Mouse (Mus musculus): ENCODE measurements around the gene Fli1. TPM values are rescaled to one million over a fixed set of nuclear protein-coding genes. Genes with fewer than 3 reads are reported as not detected.

Fli1 gene
- polyA plus RNA-seq, 1 experiment from 2014 or later: 23.4 TPM

GRCm38 (mm10) chr9:32535201-32535955 lies 7.3 kb downstream of the Fli1 start:
- WGBS: 66% methylated on average over 2 of the region's 2 CpGs
- Histone ChIP-seq H3K4me3 (no peak overlapping the region), H3K27ac (no peak overlapping the region), H3K27me3 (no peaks in the 10 kb centered on the region), H3K4me1 (peaks cover 11% of the 10 kb centered on the region), H3K9ac (no peak overlapping the region), H3K9me3 (no peaks in the 10 kb centered on the region), H3K36me3 (no peaks in the 10 kb centered on the region), H3K4me2 (no peak overlapping the region)
- ATAC-seq (ENCODE audit: insufficient number of reproducible peaks, low FRiP score, low TSS enrichment, low read depth): no peak

GRCm38 (mm10) chr9:32534025-32534615 lies 8.5 kb downstream of the Fli1 start:
- H3K4me3 ChIP-seq: no peak overlapping the region
- no peak overlapping the region for H3K27ac ChIP-seq
- H3K9me3 ChIP-seq: no peaks in the 10 kb centered on the region
- H3K27me3 ChIP-seq: no peaks in the 10 kb centered on the region
- H3K9ac ChIP-seq: no peak overlapping the region
- H3K4me2 ChIP-seq: no peak overlapping the region
- no peaks in the 10 kb centered on the region for H3K36me3 ChIP-seq
- H3K4me1 ChIP-seq: peaks cover under 1% of the 10 kb centered on the region
- WGBS: 76% methylated on average over 11 of the region's 11 CpGs
- ATAC-seq (ENCODE audit: insufficient number of reproducible peaks, low FRiP score, low TSS enrichment, low read depth): no peak

- Histone ChIP-seq H3K27ac (no peak overlapping the region), H3K4me1 (no peaks in the 10 kb centered on the region), H3K4me2 (no peak overlapping the region), H3K9ac (no peak overlapping the region), H3K4me3 (no peak overlapping the region), H3K36me3 (no peaks in the 10 kb centered on the region), H3K27me3 (no peaks in the 10 kb centered on the region), H3K9me3 (no peaks in the 10 kb centered on the region)
- no peak for ATAC-seq (ENCODE audit: insufficient number of reproducible peaks, low FRiP score, low TSS enrichment, low read depth)
- 80% methylated on average over 4 of the region's 4 CpGs for WGBS
Measured at GRCm38 (mm10) chr9:32531588-32531987, 11.1 kb downstream of the Fli1 start.

GRCm38 (mm10) chr9:32530975-32531374 lies 11.7 kb downstream of the Fli1 start:
- Histone ChIP-seq H3K4me2 (no peak overlapping the region), H3K27me3 (no peaks in the 10 kb centered on the region), H3K9me3 (no peaks in the 10 kb centered on the region), H3K36me3 (no peaks in the 10 kb centered on the region), H3K4me1 (no peaks in the 10 kb centered on the region), H3K9ac (no peak overlapping the region), H3K4me3 (no peak overlapping the region), H3K27ac (no peak overlapping the region)
- ATAC-seq (ENCODE audit: insufficient number of reproducible peaks, low FRiP score, low TSS enrichment, low read depth): no peak
- 50% methylated on average over 1 of the region's 1 CpGs for WGBS

GRCm38 (mm10) chr9:32530188-32530587 lies 12.5 kb downstream of the Fli1 start:
- H3K27ac ChIP-seq: no peak overlapping the region
- H3K9me3 ChIP-seq: no peaks in the 10 kb centered on the region
- no peak overlapping the region for H3K9ac ChIP-seq
- WGBS: 65% methylated on average over 5 of the region's 5 CpGs
- no peak overlapping the region for H3K4me3 ChIP-seq
- ATAC-seq (ENCODE audit: insufficient number of reproducible peaks, low FRiP score, low TSS enrichment, low read depth): no peak
- H3K4me2 ChIP-seq: no peak overlapping the region
- no peaks in the 10 kb centered on the region for H3K36me3 ChIP-seq
- no peaks in the 10 kb centered on the region for H3K4me1 ChIP-seq
- no peaks in the 10 kb centered on the region for H3K27me3 ChIP-seq

GRCm38 (mm10) chr9:32529594-32529993 lies 13.1 kb downstream of the Fli1 start:
- 71% methylated on average over 5 of the region's 5 CpGs for WGBS
- Histone ChIP-seq H3K36me3 (no peaks in the 10 kb centered on the region), H3K27ac (no peak overlapping the region), H3K4me3 (no peak overlapping the region), H3K27me3 (no peaks in the 10 kb centered on the region), H3K4me1 (no peaks in the 10 kb centered on the region), H3K9ac (no peak overlapping the region), H3K4me2 (no peak overlapping the region), H3K9me3 (no peaks in the 10 kb centered on the region)
- ATAC-seq (ENCODE audit: insufficient number of reproducible peaks, low FRiP score, low TSS enrichment, low read depth): no peak

GRCm38 (mm10) chr9:32527329-32527728 lies 15.3 kb downstream of the Fli1 start:
- H3K27ac ChIP-seq: no peak overlapping the region
- H3K4me3 ChIP-seq: no peak overlapping the region
- ATAC-seq (ENCODE audit: insufficient number of reproducible peaks, low FRiP score, low TSS enrichment, low read depth): no peak
- no peak overlapping the region for H3K4me2 ChIP-seq
- no peaks in the 10 kb centered on the region for H3K9me3 ChIP-seq
- H3K9ac ChIP-seq: no peak overlapping the region
- no peaks in the 10 kb centered on the region for H3K4me1 ChIP-seq
- H3K36me3 ChIP-seq: no peaks in the 10 kb centered on the region
- H3K27me3 ChIP-seq: no peaks in the 10 kb centered on the region
- WGBS: 91% methylated on average over 7 of the region's 7 CpGs

DNA sequence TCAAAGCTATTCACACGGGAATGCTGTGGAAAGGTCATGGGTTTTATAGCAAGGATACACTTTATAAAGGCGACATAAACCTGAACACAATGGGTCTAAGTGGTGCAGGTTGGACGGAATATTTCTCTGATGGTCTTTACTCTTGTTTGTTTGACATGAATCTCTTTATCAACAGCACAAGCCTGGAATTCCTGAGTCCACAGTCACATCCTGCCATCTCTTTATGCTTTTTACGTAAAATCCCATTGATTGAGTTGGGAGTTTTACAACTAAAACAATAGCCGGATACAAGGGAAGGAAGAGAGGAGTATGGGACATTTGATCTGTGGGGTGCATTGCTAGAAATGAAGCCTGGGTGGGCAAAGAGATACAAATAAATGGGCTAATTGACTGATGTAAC lies 16.9 kb downstream of the Fli1 start:
- Histone ChIP-seq H3K9me3 (no peaks in the 10 kb centered on the region), H3K36me3 (no peaks in the 10 kb centered on the region), H3K4me3 (no peak overlapping the region), H3K27me3 (no peaks in the 10 kb centered on the region), H3K27ac (no peak overlapping the region), H3K4me1 (peaks cover 3% of the 10 kb centered on the region; the same call in 1 of the 2 replicates), H3K4me2 (no peak overlapping the region), H3K9ac (no peak overlapping the region)
- ATAC-seq (ENCODE audit: insufficient number of reproducible peaks, low FRiP score, low TSS enrichment, low read depth): no peak
- WGBS: 83% methylated on average over 5 of the region's 5 CpGs

GRCm38 (mm10) chr9:32522536-32523245 lies 20.0 kb downstream of the Fli1 start:
- Histone ChIP-seq H3K4me2 (no peak overlapping the region), H3K27ac (no peak overlapping the region), H3K9ac (no peak overlapping the region), H3K4me1 (peaks cover 24% of the 10 kb centered on the region), H3K9me3 (no peaks in the 10 kb centered on the region), H3K27me3 (no peaks in the 10 kb centered on the region), H3K4me3 (no peak overlapping the region), H3K36me3 (no peaks in the 10 kb centered on the region)
- WGBS: 71% methylated on average over 2 of the region's 2 CpGs
- no peak for ATAC-seq (ENCODE audit: insufficient number of reproducible peaks, low FRiP score, low TSS enrichment, low read depth)

- 74% methylated on average over 3 of the region's 3 CpGs for WGBS
- H3K27me3 ChIP-seq: no peaks in the 10 kb centered on the region
- no peak overlapping the region for H3K9ac ChIP-seq
- ATAC-seq (ENCODE audit: insufficient number of reproducible peaks, low FRiP score, low TSS enrichment, low read depth): no peak
- H3K4me3 ChIP-seq: no peak overlapping the region
- H3K9me3 ChIP-seq: no peaks in the 10 kb centered on the region
- no peak overlapping the region for H3K4me2 ChIP-seq
- no peak overlapping the region for H3K27ac ChIP-seq
- H3K4me1 ChIP-seq: peaks cover 29% of the 10 kb centered on the region
- no peaks in the 10 kb centered on the region for H3K36me3 ChIP-seq
Measured at GRCm38 (mm10) chr9:32521331-32521730, 21.3 kb downstream of the Fli1 start.

DNA sequence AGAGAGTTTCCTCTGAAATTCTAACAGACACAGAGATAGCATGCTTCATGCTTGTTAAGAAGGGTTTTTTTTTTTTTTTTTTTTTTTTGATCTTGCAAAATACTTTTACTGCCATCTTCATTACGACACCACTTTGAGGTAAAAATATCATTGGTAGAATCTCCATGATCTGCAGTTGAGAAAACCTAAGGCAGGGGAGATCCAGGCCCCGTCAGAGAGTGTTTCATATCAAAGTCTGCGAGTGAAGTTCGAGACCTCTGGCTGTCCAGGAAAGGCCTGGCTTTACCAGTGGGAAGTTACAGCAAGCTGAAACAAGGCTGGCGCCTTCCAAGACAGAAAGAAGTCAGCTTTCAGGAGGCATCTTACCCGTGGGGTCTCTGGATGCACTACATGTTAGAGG lies 21.8 kb downstream of the Fli1 start:
- H3K4me1 ChIP-seq: peaks cover 29% of the 10 kb centered on the region
- H3K36me3 ChIP-seq: no peaks in the 10 kb centered on the region
- no peak overlapping the region for H3K4me2 ChIP-seq
- ATAC-seq (ENCODE audit: insufficient number of reproducible peaks, low FRiP score, low TSS enrichment, low read depth): no peak
- H3K27ac ChIP-seq: no peak overlapping the region
- no peaks in the 10 kb centered on the region for H3K9me3 ChIP-seq
- WGBS: 72% methylated on average over 6 of the region's 6 CpGs
- H3K4me3 ChIP-seq: no peak overlapping the region
- H3K9ac ChIP-seq: no peak overlapping the region
- no peaks in the 10 kb centered on the region for H3K27me3 ChIP-seq

Data from limb, embryonic 15.5 days (tissue).